Mouse (Mus musculus): Measurements from ENCODE around the gene Tlx1. TPM values are rescaled to one million over a fixed set of nuclear protein-coding genes. Genes with fewer than 3 reads are reported as not detected.

Gene Tlx1
- total RNA-seq (2015; ENCODE audit: low replicate concordance) (not detected in 2 replicates), total RNA-seq (2017; ENCODE audit: low replicate concordance) (not detected in 2 replicates)

GRCm38 (mm10) chr19:45150490-45151181 lies at the start of gene Tlx1:
Gene Tlx1, plus strand, starts transcription at chr19:45150680.
- no peak for ATAC-seq (replicated peaks; ENCODE audit: low FRiP score, poor library complexity, severe bottlenecking)

- ATAC-seq (replicated peaks; ENCODE audit: low FRiP score, poor library complexity, severe bottlenecking): no peak
These were observed 44.9 kb upstream of the Tlx1 start for GRCm38 (mm10) chr19:45105591-45105990.

GRCm38 (mm10) chr19:45106689-45107088 lies 43.8 kb upstream of the Tlx1 start:
- no peak for ATAC-seq (replicated peaks; ENCODE audit: low FRiP score, poor library complexity, severe bottlenecking)

GRCm38 (mm10) chr19:45110681-45111080 lies 39.8 kb upstream of the Tlx1 start:
- no peak for ATAC-seq (replicated peaks; ENCODE audit: low FRiP score, poor library complexity, severe bottlenecking)

- no peak for ATAC-seq (replicated peaks; ENCODE audit: low FRiP score, poor library complexity, severe bottlenecking)
These were observed 38.0 kb upstream of the Tlx1 start for GRCm38 (mm10) chr19:45112444-45112843.

- ATAC-seq (replicated peaks; ENCODE audit: low FRiP score, poor library complexity, severe bottlenecking): no peak
These were observed 36.6 kb upstream of the Tlx1 start for GRCm38 (mm10) chr19:45113791-45114460.

GRCm38 (mm10) chr19:45114772-45115171 lies 35.7 kb upstream of the Tlx1 start:
- ATAC-seq (replicated peaks; ENCODE audit: low FRiP score, poor library complexity, severe bottlenecking): no peak

- no peak for ATAC-seq (replicated peaks; ENCODE audit: low FRiP score, poor library complexity, severe bottlenecking)
These were observed 33.7 kb upstream of the Tlx1 start for GRCm38 (mm10) chr19:45116798-45117197.

- no peak for ATAC-seq (replicated peaks; ENCODE audit: low FRiP score, poor library complexity, severe bottlenecking)
These were observed 18.4 kb upstream of the Tlx1 start for GRCm38 (mm10) chr19:45131966-45132628.

GRCm38 (mm10) chr19:45142531-45142930 lies 7.9 kb upstream of the Tlx1 start:
- ATAC-seq (replicated peaks; ENCODE audit: low FRiP score, poor library complexity, severe bottlenecking): no peak

GRCm38 (mm10) chr19:45143214-45143895 lies 7.1 kb upstream of the Tlx1 start:
- ATAC-seq (replicated peaks; ENCODE audit: low FRiP score, poor library complexity, severe bottlenecking): no peak

GRCm38 (mm10) chr19:45147071-45147470 lies 3.4 kb upstream of the Tlx1 start:
- ATAC-seq (replicated peaks; ENCODE audit: low FRiP score, poor library complexity, severe bottlenecking): no peak

- no peak for ATAC-seq (replicated peaks; ENCODE audit: low FRiP score, poor library complexity, severe bottlenecking)
These were observed 1.1 kb downstream of the Tlx1 start for GRCm38 (mm10) chr19:45151361-45152182.

GRCm38 (mm10) chr19:45152183-45152650 lies 1.7 kb downstream of the Tlx1 start:
- ATAC-seq (replicated peaks; ENCODE audit: low FRiP score, poor library complexity, severe bottlenecking): no peak

GRCm38 (mm10) chr19:45153311-45154058 lies 3.0 kb downstream of the Tlx1 start:
- no peak for ATAC-seq (replicated peaks; ENCODE audit: low FRiP score, poor library complexity, severe bottlenecking)

- no peak for ATAC-seq (replicated peaks; ENCODE audit: low FRiP score, poor library complexity, severe bottlenecking)
These were observed 3.5 kb downstream of the Tlx1 start for GRCm38 (mm10) chr19:45154059-45154386.

- no peak for ATAC-seq (replicated peaks; ENCODE audit: low FRiP score, poor library complexity, severe bottlenecking)
These were observed 4.0 kb downstream of the Tlx1 start for GRCm38 (mm10) chr19:45154521-45154920.

GRCm38 (mm10) chr19:45155141-45155790 lies 4.8 kb downstream of the Tlx1 start:
- no peak for ATAC-seq (replicated peaks; ENCODE audit: low FRiP score, poor library complexity, severe bottlenecking)

Data from erythroid progenitor cell, adult 5-6 weeks (primary cell).